Mouse (Mus musculus) telencephalon, adult 2 months (tissue): ENCODE results near the gene Faim2.

ENCODE experiments used
- DNase-seq: peaks from one replicate; pipeline ENCODE4 v3.0.0-alpha.2; 2011; ENCODE audit warnings: low read depth, low spot score

Gene Faim2

GRCm38 (mm10) chr15:99469067-99469466 is 58.9 kb downstream of the Faim2 start:
- DNase-seq = no peak

DNA sequence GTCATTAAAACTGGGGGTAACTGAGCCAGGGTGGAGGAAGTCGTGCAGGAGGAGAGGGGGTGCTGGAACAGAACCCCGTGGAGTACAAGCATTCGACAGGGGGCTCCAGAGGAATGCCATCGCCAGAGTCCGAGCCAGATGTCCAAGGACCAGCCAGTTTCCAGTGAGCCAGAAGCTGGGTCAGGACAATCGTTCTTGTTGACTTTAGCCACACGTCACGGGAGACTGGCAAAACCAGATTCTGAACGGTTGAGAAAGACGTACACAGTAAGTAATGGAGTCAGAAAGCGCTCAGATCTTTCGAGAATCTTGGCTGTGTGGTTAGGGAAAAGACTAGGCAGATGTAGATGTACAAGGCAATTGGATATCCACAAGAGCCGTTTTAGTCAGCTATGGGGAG is 64.8 kb downstream of the Faim2 start:
- DNase-seq = no peak

- peak; percentile 84 for DNase-seq
Measured at GRCm38 (mm10) chr15:99457606-99458401, 70.2 kb downstream of the Faim2 start, which contains the start of gene Nckap5l. Gene Nckap5l (minus strand): TSS chr15:99457748.

DNA sequence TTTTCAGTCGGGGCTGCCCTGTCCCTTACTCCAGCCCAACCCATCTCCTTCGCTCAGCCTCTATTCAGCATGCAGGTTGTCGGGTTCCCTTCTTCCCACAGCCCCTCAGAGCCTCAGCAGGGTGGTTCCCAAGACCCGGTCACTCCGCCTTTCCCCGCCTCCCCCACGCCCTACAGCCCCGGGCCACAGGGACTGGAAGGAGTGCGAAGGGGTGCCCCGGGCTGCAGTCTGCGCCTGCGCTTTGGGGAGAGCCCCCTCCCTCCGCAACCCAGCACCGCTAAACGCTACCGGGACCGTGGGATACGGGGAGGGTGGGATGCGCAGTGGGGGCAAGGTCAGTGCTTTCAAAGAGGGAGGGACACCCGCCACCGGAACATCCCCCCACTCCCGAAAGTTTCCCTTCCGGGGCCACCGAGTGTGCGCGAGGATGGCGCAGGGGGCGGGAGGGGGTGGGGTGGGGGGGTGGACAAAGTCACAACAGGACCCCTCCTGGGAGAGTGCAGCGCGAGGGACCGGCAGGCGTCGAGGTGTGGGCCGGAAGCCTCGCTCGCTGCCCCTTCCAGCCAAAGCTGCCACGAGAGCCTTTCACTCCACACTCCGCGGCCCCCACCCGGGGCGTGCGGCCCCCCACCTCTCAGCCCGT is 70.9 kb downstream of the Faim2 start:
- peak; percentile 26 for DNase-seq

DNA sequence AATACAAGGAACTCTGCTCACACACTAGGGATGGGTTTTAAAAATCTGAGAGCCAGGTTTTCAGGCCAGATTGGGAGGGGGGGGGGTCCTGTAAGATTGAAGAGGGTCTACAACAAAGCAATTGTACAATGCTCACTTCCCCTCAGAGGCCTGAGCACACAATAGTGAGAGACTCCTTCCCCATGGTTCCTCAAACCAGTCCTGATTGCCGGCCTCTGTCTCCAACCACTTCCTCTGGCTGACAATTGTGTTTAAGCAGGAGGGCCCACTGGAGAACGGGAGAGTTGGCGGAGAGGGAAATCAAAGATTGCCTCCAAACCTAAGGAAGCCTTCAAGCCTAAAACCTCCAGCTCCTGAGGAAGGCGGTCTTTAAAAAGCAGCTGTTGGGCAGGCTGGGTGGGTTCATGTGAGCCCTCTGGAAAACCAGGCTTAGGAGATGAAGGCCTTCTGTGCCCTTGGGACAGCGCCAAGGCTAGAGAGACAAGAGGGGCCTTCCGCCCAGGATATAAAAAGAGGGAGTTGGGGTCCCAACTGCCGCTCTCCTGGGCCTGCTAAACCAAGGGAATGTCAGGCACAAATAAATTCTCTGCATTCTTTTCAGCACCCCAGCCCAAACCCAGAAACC is 71.5 kb downstream of the Faim2 start:
- no peak for DNase-seq

DNA sequence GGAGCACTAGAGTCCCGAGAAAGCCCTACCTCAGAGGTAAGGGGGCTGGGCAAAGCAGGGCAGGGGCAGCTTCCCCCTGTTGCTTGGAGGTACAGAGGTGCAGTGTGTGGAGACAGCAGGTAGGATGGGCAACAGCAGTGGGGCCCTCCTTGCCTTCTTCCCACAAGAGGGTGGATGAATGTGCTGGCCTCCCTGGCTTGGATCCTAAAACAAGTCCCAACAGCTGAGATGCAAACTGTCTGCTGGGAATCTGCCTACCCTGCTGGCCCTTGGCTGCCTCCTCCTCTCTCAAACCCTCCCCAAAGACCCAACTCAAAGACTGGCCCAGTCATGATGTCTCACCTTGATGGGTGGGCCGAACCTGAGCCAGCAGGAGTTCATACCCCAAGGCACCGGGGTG is 72.5 kb downstream of the Faim2 start:
- DNase-seq = no peak

GRCm38 (mm10) chr15:99454585-99455279 is 73.2 kb downstream of the Faim2 start:
- no peak for DNase-seq

- no peak for DNase-seq
Measured at GRCm38 (mm10) chr15:99453153-99453900, 74.6 kb downstream of the Faim2 start.

- DNase-seq = no peak
Measured at GRCm38 (mm10) chr15:99449751-99450280, 78.1 kb downstream of the Faim2 start.

GRCm38 (mm10) chr15:99449131-99449750 is 78.7 kb downstream of the Faim2 start:
- DNase-seq = peak; percentile 32
